Mouse (Mus musculus) T-helper 17 cell (primary cell): ENCODE results near the gene Vmn1r35.
"Not testable (repeated sequence)": the region's sequence is repeated elsewhere in the genome, so short reads cannot be mapped to it uniquely, and the experiment has no call there.

Experiments used
- in situ Hi-C, 2 experiments: fragments of 300-600 bp; cut with MboI, MseI; formaldehyde crosslinking; loops; 1 replicate in 1 of 2; 2 replicates in 1 of 2; pipeline ENCODE4 v1.15.1; 2025; ENCODE audit warnings: high pct_unique_total_duplicates in 2 of 2

Vmn1r35 gene

GRCm38 (mm10) chr6:66685806-66686205, at the start of gene Vmn1r35:
Gene Vmn1r35, minus strand, starts transcription at chr6:66685906.
- in situ Hi-C loops = no loop called here

DNA sequence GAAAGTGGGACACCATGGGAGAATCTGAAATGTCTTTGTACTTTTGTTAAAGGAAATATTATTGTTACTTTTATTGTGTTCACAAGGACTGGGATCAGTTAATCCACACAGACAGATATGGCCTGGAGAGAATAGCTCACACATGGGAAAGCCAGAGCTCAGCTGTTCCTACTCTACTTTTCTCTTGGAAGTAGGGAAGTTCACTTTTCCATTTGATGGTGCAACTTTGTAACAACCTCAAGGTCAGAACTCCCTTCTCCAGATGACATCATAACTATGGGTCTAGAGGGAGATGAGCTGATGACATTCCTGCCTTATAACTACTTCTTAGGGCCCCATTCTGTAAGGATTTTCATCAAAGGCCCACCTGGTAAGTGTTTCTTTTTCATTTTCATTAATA, 43.4 kb upstream of the Vmn1r35 start, which contains the start of gene Vmn1r37:
TSS of gene Vmn1r37 (plus strand) at position 301 of the 400 bp plus-strand sequence.
- in situ Hi-C loops = not testable (repeated sequence)

DNA sequence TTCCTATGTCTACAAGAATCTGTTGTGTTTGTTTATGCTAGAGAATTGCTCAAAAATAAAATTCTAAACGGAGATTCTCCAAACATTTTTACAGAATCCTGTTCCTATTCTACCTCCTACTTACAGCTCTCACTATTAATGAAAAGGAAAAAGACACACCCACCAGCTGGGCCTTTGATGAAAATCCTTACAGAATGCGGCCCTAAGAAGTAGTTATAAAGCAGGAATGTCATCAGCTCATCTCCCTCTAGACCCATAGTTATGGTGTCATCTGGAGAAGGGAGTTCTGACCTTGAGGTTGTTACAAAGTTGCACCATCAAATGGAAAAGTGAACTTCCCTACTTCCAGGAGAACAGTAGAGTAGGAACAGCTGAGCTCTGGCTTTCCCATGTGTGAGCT, 33.4 kb upstream of the Vmn1r35 start, which contains the start of gene Vmn1r36:
TSS of gene Vmn1r36 (minus strand) at position 101 of the 400 bp plus-strand sequence.
- in situ Hi-C loops = not testable (repeated sequence)

DNA sequence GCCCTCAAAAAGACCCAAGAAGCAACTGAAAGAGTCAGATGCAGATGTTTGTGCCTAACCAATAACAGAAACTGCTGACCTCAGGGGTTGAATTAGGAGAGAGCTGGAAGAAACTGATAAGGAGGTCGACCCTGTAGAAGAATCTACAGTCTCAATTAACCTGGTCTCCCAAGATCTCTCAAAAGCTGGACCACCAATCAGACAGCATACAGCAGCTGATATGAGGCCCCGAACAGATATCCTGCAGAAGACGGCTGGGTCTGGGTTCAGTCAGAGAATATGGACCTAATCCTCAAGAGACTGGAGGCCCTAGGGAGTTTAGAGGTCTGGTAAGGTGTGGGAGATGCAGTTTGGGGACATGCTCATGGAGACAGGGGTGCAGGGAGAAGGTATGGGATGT, 28.1 kb upstream of the Vmn1r35 start:
- in situ Hi-C loops = no loop called here

GRCm38 (mm10) chr6:66708901-66709300, 23.2 kb upstream of the Vmn1r35 start:
- in situ Hi-C loops = no loop called here

DNA sequence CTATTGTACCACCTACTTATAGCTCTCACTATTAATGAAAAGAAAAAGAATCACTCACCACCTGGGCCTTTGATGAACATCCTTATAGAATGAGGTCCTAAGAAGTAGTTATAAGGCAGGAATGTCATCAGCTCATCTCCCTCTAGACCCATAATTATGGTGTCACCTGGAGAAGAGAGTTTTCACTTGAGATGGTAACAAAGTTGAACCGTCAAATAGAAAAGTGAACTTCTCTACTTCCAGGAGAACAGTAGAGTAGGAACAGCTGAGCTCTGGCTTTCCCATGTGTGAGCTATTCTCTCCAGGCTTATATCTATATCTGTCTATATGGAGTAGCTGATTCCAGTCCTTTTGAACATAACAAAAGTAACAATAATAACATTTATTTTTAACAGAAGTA, 41.9 kb downstream of the Vmn1r35 start, which contains the start of gene Vmn1r34:
TSS of gene Vmn1r34 (minus strand) at position 101 of the 400 bp plus-strand sequence.
- in situ Hi-C loops = loop anchor here in 1 of 2 experiments (5.0 kb wide), 1 partner anchor 194 kb away; no protein-coding TSS in a partner anchor
